Mouse (Mus musculus) cerebral cortex, adult 2 months (tissue): ENCODE data around the gene Rdh7.

Experiments
- WGBS: fragments of 180-500 bp; shearing (Covaris S2); methylation state at CpG from one replicate; pipeline ENCODE4 v1.1.7; 2018; 5-methylcytosine and 5-hydroxymethylcytosine counted together

Rdh7 gene

GRCm38 (mm10) chr10:127891481-127891880 is 2.9 kb upstream of the Rdh7 start:
- WGBS: 73% methylated on average over 1 of the region's 1 CpGs

GRCm38 (mm10) chr10:127886971-127887370 is 1.6 kb downstream of the Rdh7 start:
- 83% methylated on average over 4 of the region's 4 CpGs for WGBS

DNA sequence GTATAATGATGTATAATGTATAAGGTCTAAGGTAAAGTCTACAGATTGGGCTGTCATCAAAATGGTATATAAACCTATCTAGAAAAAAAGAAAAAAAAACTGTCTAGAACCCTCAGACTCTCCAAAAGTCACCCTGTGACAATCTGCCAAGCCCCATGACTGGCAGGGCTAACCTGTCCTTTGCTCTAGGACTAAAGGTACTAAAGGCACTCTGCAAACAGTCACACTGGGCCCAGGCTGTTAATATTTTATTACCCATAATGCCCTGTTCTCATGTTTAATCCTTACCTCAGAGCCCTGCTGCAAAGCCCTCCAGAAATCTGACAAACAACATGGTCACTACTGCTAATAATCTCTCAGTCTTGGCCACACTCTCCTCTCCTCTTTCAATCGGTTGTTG is 2.1 kb downstream of the Rdh7 start:
- whole genome bisulfite sequencing: 69% methylated on average over 1 of the region's 1 CpGs

- WGBS: 81% methylated on average over 4 of the region's 4 CpGs
Measured at GRCm38 (mm10) chr10:127881041-127881440, 7.6 kb downstream of the Rdh7 start.

DNA sequence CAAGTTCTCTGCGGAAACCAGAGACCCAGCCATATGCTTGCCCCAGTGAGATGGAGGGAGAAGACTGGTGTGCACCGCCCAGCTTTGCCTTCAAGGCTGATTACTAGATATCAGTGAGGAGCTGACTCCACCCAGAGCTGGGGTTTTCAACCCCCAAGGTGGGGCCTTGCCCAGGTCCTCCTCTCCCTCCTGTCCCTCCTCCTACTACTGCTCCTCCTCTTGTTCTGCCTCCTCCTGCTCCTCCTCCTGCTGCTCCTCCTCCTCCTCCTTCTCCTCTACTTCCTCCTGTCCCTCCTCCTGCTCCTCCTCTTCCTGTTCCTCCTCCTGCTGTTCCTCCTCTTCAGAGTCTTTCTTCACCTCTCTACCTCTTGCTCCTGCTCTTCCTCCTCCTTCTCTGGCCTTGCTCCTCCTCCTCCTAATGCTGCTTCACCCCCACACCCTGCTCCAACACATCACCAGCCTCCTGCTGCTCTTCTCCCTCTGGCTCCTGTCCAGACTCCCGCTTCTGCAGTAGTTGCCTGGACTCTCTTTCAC is 9.4 kb downstream of the Rdh7 start:
- 81% methylated on average over 3 of the region's 3 CpGs for WGBS

DNA sequence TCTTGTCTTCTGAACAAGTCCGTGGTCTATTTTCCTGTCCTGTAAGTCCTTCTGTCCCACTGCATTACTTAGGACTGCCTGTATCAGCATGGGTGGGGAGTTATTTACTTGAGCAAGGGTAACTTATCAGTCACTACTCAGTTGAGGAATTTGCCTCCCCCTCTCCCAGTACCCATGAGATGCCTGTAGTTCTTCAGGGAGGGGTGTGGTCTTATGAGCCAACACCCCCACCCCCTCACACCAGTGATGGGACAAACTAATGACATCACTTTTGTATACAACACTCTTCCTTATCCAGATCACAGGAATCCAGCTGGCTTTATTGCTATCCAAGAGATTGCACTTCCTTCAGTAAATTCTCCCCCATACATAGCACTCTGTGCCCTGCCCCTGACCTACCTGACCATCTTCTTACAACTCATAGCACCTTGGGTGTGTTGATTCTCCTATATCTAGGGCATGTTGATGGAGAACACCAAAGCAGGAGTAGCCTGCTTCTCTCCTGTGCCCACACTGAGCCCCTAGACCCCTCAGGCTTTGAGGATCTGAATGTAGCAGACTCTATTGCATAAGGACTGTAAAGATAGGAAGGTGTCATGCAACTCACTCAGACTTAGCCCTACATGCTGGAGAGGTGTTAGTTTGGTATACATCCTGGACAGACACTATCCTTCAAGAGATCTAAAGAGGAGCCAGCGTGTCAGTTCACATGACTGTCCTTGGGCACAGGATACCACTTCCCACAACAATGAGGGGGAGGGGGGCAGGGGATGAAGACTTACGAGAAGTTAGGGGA is 10.2 kb downstream of the Rdh7 start:
- WGBS: 88% methylated on average over 3 of the region's 3 CpGs

- WGBS: 71% methylated on average over 2 of the region's 2 CpGs
Measured at GRCm38 (mm10) chr10:127877681-127878080, 10.9 kb downstream of the Rdh7 start.

GRCm38 (mm10) chr10:127872484-127872883 is 16.1 kb downstream of the Rdh7 start:
- WGBS: 91% methylated on average over 4 of the region's 4 CpGs

- WGBS: 90% methylated on average over 3 of the region's 3 CpGs
Measured at GRCm38 (mm10) chr10:127866232-127866631, 22.4 kb downstream of the Rdh7 start, which contains the start of gene Rdh16f2. Gene Rdh16f2, plus strand, starts transcription at chr10:127866474.

- 84% methylated on average over 1 of the region's 1 CpGs for WGBS
Measured at GRCm38 (mm10) chr10:127849628-127850027, 39.0 kb downstream of the Rdh7 start, which contains the start of gene Rdh19. Gene Rdh19, plus strand, starts transcription at chr10:127849928.

GRCm38 (mm10) chr10:127848089-127848488 is 40.5 kb downstream of the Rdh7 start:
- WGBS: 92% methylated on average over 1 of the region's 1 CpGs

DNA sequence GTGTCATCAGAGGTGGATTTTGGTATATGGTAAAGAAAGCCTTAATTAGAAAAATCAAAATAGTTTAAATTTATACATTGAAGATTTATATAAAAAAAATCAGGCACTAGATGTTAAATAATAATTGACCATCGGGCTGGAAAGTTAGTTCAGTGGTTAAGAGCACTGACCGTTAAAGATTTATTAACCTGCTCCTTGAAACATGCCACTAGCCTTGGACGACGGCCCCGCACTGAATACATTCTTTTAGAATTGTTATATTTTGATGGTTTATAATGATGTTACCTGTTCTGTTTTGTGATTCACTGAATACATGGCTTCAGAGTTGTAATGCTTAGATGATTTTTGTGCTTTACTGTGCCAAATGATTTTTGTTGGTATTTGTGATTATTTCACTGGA is 42.7 kb downstream of the Rdh7 start:
- 95% methylated on average over 5 of the region's 5 CpGs for WGBS

DNA sequence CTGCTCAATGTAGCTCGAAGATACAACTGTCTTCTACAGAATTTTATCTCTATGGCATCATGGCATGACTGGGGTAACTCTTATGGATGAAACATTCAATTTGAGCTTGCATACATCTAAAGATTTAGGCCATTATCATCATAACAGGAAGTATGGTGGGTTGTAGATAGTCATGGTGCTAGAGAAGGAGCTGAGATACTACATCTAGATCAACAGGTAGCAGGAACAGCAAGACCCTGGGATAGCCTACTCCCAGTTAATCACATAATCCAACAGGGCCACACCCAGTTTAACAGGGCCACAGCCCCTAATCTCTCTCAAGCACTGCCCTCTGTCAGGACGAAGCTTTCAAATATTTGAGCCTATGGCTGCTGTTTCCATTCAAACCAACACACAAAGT is 47.8 kb downstream of the Rdh7 start:
- WGBS: 73% methylated on average over 2 of the region's 2 CpGs

GRCm38 (mm10) chr10:127838539-127838938 is 50.1 kb downstream of the Rdh7 start:
- WGBS: 47% methylated on average over 2 of the region's 2 CpGs

DNA sequence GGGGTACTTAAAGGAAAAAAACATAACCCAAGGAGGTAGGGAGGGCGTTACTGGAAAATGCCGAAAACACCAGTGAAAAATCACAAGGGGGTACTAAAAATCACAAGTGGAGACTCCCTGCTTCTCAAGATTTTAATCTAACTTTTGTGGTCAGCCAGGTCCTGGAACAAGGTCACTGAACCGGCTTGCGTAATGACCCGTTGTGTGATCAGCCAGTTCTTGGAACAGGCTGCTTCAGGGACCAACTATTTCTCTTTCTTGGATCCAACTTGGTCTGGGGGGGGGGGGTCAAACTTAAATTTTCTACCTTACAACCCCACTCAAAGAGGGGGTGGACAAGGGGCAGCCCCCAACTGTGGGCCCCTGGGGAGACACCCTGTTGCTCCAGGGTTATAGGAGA is 50.8 kb downstream of the Rdh7 start:
- 96% methylated on average over 5 of the region's 5 CpGs for WGBS

- WGBS: 81% methylated on average over 5 of the region's 5 CpGs
Measured at GRCm38 (mm10) chr10:127835292-127835691, 53.3 kb downstream of the Rdh7 start.

- 98% methylated on average over 1 of the region's 1 CpGs for WGBS
Measured at GRCm38 (mm10) chr10:127834186-127834585, 54.4 kb downstream of the Rdh7 start.
